Mouse (Mus musculus): ENCODE results near the gene Slc28a1. TPM values are rescaled to one million over a fixed set of nuclear protein-coding genes. Genes with fewer than 3 reads are reported as not detected.
"Not testable (repeated sequence)": the region's sequence is repeated elsewhere in the genome, so short reads cannot be mapped to it uniquely, and the experiment has no call there.

Gene Slc28a1
- total and polyA plus RNA-seq, 2 experiments, result 0.24 to 0.28 TPM

DNA sequence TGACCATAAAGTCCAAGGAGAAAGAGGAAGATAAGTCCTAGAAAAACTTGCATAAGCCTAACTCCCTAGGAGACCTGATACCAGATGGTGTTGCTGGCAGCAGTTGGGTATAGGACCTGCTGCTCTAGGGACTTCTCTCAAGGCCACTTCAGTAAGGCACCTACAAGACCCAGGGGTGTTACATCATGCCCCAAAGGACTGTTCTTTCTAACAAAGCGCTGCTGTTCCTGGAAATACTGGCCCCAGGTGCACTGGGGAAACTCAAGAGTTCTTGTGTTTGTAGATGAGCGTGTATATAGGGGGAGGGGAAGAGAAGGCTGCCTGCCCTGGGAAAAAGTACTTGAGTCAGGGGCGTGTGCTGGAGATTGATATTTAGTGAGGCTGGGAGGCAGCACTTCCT is 82.2 kb downstream of the Slc28a1 start:
- Histone ChIP-seq H3K27ac (replicated peaks; ENCODE audit: insufficient read depth, low read depth, low read length) (no peak overlapping the region), H3K4me1 (ENCODE audit: control insufficient read depth, insufficient read depth, low read length) (peaks cover 2% of the 10 kb centered on the region; the same call in 1 of the 2 replicates), H3K4me3 (ENCODE audit: insufficient read depth, low read depth, low read length) (no peak overlapping the region), H3K36me3 (ENCODE audit: control insufficient read depth, insufficient read depth, low read length) (no peaks in the 10 kb centered on the region), H3K27me3 (ENCODE audit: control insufficient read depth, insufficient read depth, low read length) (no peaks in the 10 kb centered on the region), H3K79me2 (ENCODE audit: control insufficient read depth, insufficient read depth, low read length) (no peaks in the 10 kb centered on the region), H3K9ac (ENCODE audit: low read depth, low read length) (no peak overlapping the region)
- WGBS, result 86% methylated on average over 3 of the region's 3 CpGs
- no peak for DNase-seq (ENCODE audit: extremely low read depth, low read depth, low spot score)
- TF ChIP-seq POLR2A (IDR thresholded peaks at IDR 0.05; ENCODE audit: extremely low read depth, insufficient read depth, low read length), result no peak
- TF ChIP-seq CTCF (IDR thresholded peaks at IDR 0.05; ENCODE audit: low read depth, low read length), result no peak

DNA sequence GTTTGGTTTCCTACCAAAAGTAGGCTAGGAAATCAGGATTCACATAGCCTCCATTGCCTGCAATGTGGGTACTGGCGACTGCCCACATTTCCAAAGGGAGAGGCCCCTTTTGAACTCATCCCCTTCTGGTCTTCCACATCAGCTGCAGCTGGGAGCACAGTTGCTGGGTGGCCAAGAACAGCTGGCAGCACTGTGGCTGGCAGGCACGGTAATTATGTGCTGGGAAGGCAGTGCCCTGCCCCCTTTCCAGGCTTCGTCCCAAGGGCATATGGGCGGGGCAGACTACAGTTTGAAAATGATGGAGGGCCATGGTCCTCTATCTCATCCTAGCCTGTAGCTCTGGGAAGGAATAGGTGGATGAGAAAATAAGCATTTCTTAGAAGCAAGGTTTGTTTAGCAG is 83.9 kb downstream of the Slc28a1 start:
- Histone ChIP-seq H3K36me3 (ENCODE audit: control insufficient read depth, insufficient read depth, low read length) (no peaks in the 10 kb centered on the region), H3K9ac (ENCODE audit: low read depth, low read length) (no peak overlapping the region), H3K79me2 (ENCODE audit: control insufficient read depth, insufficient read depth, low read length) (no peaks in the 10 kb centered on the region), H3K27me3 (ENCODE audit: control insufficient read depth, insufficient read depth, low read length) (no peaks in the 10 kb centered on the region), H3K27ac (replicated peaks; ENCODE audit: insufficient read depth, low read depth, low read length) (no peak overlapping the region), H3K4me3 (ENCODE audit: insufficient read depth, low read depth, low read length) (no peak overlapping the region), H3K4me1 (ENCODE audit: control insufficient read depth, insufficient read depth, low read length) (peaks cover 2% of the 10 kb centered on the region; the same call in 1 of the 2 replicates)
- 41% methylated on average over 4 of the region's 4 CpGs for WGBS
- DNase-seq (ENCODE audit: extremely low read depth, low read depth, low spot score), result peak; percentile 49
- TF ChIP-seq CTCF (IDR thresholded peaks at IDR 0.05; ENCODE audit: low read depth, low read length) (no peak), POLR2A (IDR thresholded peaks at IDR 0.05; ENCODE audit: extremely low read depth, insufficient read depth, low read length) (no peak)

DNA sequence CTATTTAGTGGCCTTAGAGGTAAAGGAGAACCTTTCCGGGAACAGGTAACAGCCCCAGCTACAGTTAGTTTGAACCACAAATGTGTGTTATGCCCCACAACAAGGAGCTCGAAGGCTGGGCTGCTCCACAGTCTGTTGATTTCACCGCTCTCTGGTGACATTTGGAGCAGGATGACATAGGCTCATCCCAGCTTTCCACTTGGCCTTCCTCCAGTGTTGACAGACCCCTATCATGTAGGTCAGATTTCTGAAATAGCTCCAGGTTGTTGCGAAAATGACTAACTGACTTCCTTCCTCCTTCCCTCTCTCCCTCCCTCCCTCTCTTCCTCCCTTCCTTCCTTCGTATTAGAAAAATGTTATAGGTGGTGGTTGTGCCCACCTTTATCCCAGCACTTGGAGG is 84.5 kb downstream of the Slc28a1 start:
- TF ChIP-seq CTCF (IDR thresholded peaks at IDR 0.05; ENCODE audit: low read depth, low read length) (no peak), POLR2A (IDR thresholded peaks at IDR 0.05; ENCODE audit: extremely low read depth, insufficient read depth, low read length) (no peak)

DNA sequence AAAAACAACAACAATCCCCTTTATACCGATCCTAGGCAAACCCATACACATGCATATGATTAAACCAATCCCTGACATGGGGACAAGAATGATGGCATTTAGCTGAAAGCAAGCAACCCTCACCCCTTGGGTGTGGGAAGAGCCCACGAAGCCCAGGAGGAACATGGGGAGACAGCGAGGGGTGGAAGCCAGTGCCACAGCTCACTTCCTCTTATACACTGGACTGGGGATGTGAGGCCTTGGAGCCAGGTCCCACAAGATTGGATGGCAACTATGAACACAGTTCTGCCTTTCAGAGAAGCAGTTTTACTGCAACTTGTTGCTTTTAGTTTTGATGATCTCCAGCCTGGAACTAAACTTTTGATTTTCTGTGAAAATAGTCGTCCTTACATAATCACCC is 85.2 kb downstream of the Slc28a1 start:
- TF ChIP-seq POLR2A (IDR thresholded peaks at IDR 0.05; ENCODE audit: extremely low read depth, insufficient read depth, low read length) (no peak), CTCF (IDR thresholded peaks at IDR 0.05; ENCODE audit: low read depth, low read length) (no peak)
- Histone ChIP-seq H3K79me2 (ENCODE audit: control insufficient read depth, insufficient read depth, low read length) (no peaks in the 10 kb centered on the region), H3K9ac (ENCODE audit: low read depth, low read length) (no peak overlapping the region), H3K4me3 (ENCODE audit: insufficient read depth, low read depth, low read length) (no peak overlapping the region), H3K4me1 (ENCODE audit: control insufficient read depth, insufficient read depth, low read length) (peaks cover 2% of the 10 kb centered on the region; the same call in 1 of the 2 replicates), H3K27me3 (ENCODE audit: control insufficient read depth, insufficient read depth, low read length) (no peaks in the 10 kb centered on the region), H3K36me3 (ENCODE audit: control insufficient read depth, insufficient read depth, low read length) (no peaks in the 10 kb centered on the region), H3K27ac (replicated peaks; ENCODE audit: insufficient read depth, low read depth, low read length) (no peak overlapping the region)
- 64% methylated on average over 4 of the region's 4 CpGs for WGBS
- DNase-seq (ENCODE audit: extremely low read depth, low read depth, low spot score), result no peak

More for the DNA sequence above, 84.5 kb downstream of the Slc28a1 start:
- Histone ChIP-seq H3K4me3 (ENCODE audit: insufficient read depth, low read depth, low read length) (no peak overlapping the region), H3K79me2 (ENCODE audit: control insufficient read depth, insufficient read depth, low read length) (no peaks in the 10 kb centered on the region), H3K36me3 (ENCODE audit: control insufficient read depth, insufficient read depth, low read length) (no peaks in the 10 kb centered on the region), H3K27me3 (ENCODE audit: control insufficient read depth, insufficient read depth, low read length) (no peaks in the 10 kb centered on the region), H3K9ac (ENCODE audit: low read depth, low read length) (no peak overlapping the region), H3K4me1 (ENCODE audit: control insufficient read depth, insufficient read depth, low read length) (peaks cover 2% of the 10 kb centered on the region; the same call in 1 of the 2 replicates), H3K27ac (replicated peaks; ENCODE audit: insufficient read depth, low read depth, low read length) (no peak overlapping the region)
- 19% methylated on average over 5 of the region's 5 CpGs for WGBS
- peak; percentile 62 for DNase-seq (ENCODE audit: extremely low read depth, low read depth, low spot score)

DNA sequence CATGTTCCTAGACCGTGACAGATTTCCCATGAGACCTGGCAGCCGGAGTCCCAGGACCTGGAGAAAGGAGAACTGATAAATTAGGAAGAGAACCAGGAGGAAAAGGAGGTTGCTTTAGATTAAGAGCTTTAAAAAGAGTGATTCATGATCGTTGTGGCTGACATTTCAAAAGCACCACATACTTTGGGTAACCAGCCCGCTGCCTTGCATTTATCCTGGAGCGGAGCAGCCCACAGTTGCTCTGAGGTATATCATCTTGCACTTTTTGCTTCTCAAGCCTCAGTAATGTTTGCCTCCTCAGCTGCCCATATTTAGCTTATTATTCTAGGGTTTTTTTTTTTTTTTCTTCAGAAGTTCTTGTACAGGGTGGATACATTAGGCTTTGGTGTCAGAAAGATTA is 87.8 kb downstream of the Slc28a1 start:
- H3K9ac ChIP-seq (ENCODE audit: low read depth, low read length), result no peak overlapping the region
- no peaks in the 10 kb centered on the region for H3K79me2 ChIP-seq (ENCODE audit: control insufficient read depth, insufficient read depth, low read length)
- WGBS, result 83% methylated on average over 5 of the region's 5 CpGs
- H3K4me1 ChIP-seq (ENCODE audit: control insufficient read depth, insufficient read depth, low read length), result peaks cover 2% of the 10 kb centered on the region; the same call in 1 of the 2 replicates
- H3K27me3 ChIP-seq (ENCODE audit: control insufficient read depth, insufficient read depth, low read length), result no peaks in the 10 kb centered on the region
- DNase-seq (ENCODE audit: extremely low read depth, low read depth, low spot score), result no peak
- no peak for TF ChIP-seq POLR2A (IDR thresholded peaks at IDR 0.05; ENCODE audit: extremely low read depth, insufficient read depth, low read length)
- no peak for TF ChIP-seq CTCF (IDR thresholded peaks at IDR 0.05; ENCODE audit: low read depth, low read length)
- no peak overlapping the region for H3K27ac ChIP-seq (replicated peaks; ENCODE audit: insufficient read depth, low read depth, low read length)
- H3K36me3 ChIP-seq (ENCODE audit: control insufficient read depth, insufficient read depth, low read length), result no peaks in the 10 kb centered on the region
- no peak overlapping the region for H3K4me3 ChIP-seq (ENCODE audit: insufficient read depth, low read depth, low read length)

DNA sequence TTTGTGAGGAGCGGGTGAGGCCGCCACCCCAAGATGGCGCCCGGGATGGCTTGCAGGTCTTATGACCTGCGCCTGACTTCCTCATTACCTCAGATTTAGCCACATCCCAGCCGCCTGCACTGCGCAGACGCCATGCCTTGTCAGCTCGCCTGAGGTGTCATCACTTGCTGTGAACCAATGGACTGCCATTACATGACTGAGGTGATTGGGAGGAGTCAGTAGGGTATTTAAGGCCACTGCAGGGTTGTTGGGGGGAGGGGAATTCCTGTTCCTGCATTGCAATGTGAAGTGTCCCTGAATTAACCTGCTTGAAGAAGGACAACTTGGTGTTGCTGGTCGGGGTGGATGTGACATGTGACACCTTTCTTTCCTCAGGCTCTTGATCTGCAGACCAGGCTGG is 89.0 kb downstream of the Slc28a1 start:
- WGBS, result 93% methylated on average over 10 of the region's 10 CpGs
- not testable (repeated sequence) for H3K27ac ChIP-seq (replicated peaks; ENCODE audit: insufficient read depth, low read depth, low read length); H3K4me1 ChIP-seq (ENCODE audit: control insufficient read depth, insufficient read depth, low read length); H3K27me3 ChIP-seq (ENCODE audit: control insufficient read depth, insufficient read depth, low read length); DNase-seq (ENCODE audit: extremely low read depth, low read depth, low spot score); H3K4me3 ChIP-seq (ENCODE audit: insufficient read depth, low read depth, low read length); H3K79me2 ChIP-seq (ENCODE audit: control insufficient read depth, insufficient read depth, low read length); H3K9ac ChIP-seq (ENCODE audit: low read depth, low read length); H3K36me3 ChIP-seq (ENCODE audit: control insufficient read depth, insufficient read depth, low read length)
